Mouse (Mus musculus) hindbrain, embryonic 16.5 days (tissue): Measurements from ENCODE around the gene Olfr971. TPM values are rescaled to one million over a fixed set of nuclear protein-coding genes. Genes with fewer than 3 reads are reported as not detected.
A peak's percentile ranks its signal among the peaks of the same experiment; 100 is the strongest.
"Not testable (repeated sequence)": the region's sequence is repeated elsewhere in the genome, so short reads cannot be mapped to it uniquely, and the experiment has no call there.

Experiments
- ATAC-seq: fragments of 200-750 bp; cut with Nextera tagmentation; 2 replicates; pipeline ENCODE4 v1.8.0; 2017; ENCODE audit warnings: moderate TSS enrichment, moderate library complexity
- H3K27ac ChIP-seq: fragments of 300-500 bp; sonication (generic); 2 replicates; pipeline ENCODE4 v1.5.1; 2014; ENCODE audit warnings: low read depth, mild to moderate bottlenecking, control low read depth, low read length, moderate library complexity
- H3K27me3 ChIP-seq: fragments of 300-500 bp; sonication (generic); replicated peaks from 2 replicates; pipeline ENCODE4 v1.6.1; 2014; ENCODE audit warnings: low read length; ENCODE audit not compliant: control insufficient read depth, insufficient read depth
- H3K36me3 ChIP-seq: fragments of 300-500 bp; sonication (generic); 2 replicates; pipeline ENCODE4 v1.6.1; 2014; ENCODE audit warnings: mild to moderate bottlenecking, low read length, moderate library complexity, mixed read lengths; ENCODE audit not compliant: control insufficient read depth, insufficient read depth
- H3K4me1 ChIP-seq: fragments of 300-500 bp; sonication (generic); 2 replicates; pipeline ENCODE4 v1.6.1; 2014; ENCODE audit warnings: low read depth, low read length; ENCODE audit not compliant: control insufficient read depth, insufficient read depth
- H3K4me2 ChIP-seq: fragments of 300-500 bp; sonication (generic); 2 replicates; pipeline ENCODE4 v1.6.1; 2014; ENCODE audit warnings: mild to moderate bottlenecking, low read length, control low read depth, moderate library complexity
- H3K4me3 ChIP-seq: fragments of 300-500 bp; sonication (generic); 2 replicates; pipeline ENCODE4 v1.5.1; 2014; ENCODE audit warnings: mild to moderate bottlenecking, low read length, control low read depth, moderate library complexity
- H3K9ac ChIP-seq: fragments of 300-500 bp; sonication (generic); 2 replicates; pipeline ENCODE4 v1.6.1; 2014; ENCODE audit warnings: low read depth, mild to moderate bottlenecking, control low read depth, low read length, moderate library complexity
- H3K9me3 ChIP-seq: fragments of 300-500 bp; sonication (generic); 2 replicates; pipeline ENCODE4 v1.6.1; 2014; ENCODE audit warnings: mild to moderate bottlenecking, low read length, moderate library complexity; ENCODE audit not compliant: control insufficient read depth
- WGBS: fragments of 180-500 bp; shearing (Covaris S2); extraction: QIAGEN DNeasy Blood & Tissue Kit; methylation state at CpG from one replicate; pipeline ENCODE4 v1.1.7; 2014; 5-methylcytosine and 5-hydroxymethylcytosine counted together
- polyA plus RNA-seq: library from polyadenylated mRNA; unstranded; fragments of >200 nt; fragmentation: Nextera tagmentation; extraction: Ambion mirVana; gene quantifications from 2 replicates; pipeline ENCODE4 v1.2.1, GENCODE M21; 2015

Olfr971 gene
- not detected in 2 replicates for polyA plus RNA-seq

DNA sequence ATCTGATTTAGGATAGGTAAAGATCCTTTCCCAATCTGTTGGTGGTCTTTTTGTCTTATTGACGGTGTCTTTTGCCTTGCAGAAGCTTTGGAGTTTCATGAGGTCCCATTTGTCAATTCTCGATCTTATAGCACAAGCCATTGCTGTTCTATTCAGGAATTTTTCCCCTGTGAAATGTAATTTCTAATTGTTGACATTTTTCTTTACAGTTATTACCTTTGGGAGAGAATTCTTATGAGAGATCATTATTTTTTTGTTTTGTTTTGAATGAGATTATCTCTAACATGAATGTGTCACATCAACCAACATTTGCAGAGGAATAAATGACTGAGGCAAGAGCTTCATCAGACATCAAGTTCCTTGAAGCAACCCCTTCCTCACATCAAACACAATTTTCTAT is at the start of gene Olfr971:
Olfr971 (plus strand) TSS at position 301 of the 400 bp plus-strand sequence.
- not testable (repeated sequence) for H3K4me3 ChIP-seq, H3K9me3 ChIP-seq, H3K4me2 ChIP-seq, ATAC-seq, H3K4me1 ChIP-seq, H3K27ac ChIP-seq, H3K36me3 ChIP-seq, H3K27me3 ChIP-seq, H3K9ac ChIP-seq
- 88% methylated on average over 1 of the region's 2 CpGs for WGBS

DNA sequence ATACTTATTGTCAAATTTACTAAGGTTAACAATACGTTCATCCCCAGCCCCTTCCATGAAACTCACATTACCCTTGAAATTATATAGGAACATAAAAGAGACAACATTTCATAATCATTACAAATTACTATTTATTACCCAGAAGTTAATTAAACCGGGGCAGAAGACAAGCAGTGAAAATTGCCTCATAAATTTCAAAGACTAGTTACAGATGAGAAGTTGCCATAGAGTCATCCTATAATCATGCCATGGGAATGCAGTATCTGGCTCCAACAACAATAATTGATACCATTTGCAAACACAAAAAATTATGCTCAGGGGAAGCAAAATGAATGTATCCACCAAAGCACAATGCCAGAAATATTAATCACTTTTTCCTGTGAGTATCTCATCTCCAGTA is 46.1 kb upstream of the Olfr971 start, which contains the start of gene Olfr969:
Olfr969 (plus strand) TSS at position 388 of the 400 bp plus-strand sequence.
- H3K9ac ChIP-seq: no peak within 1 kb of the TSS
- no peak for ATAC-seq
- no peaks in the 10 kb centered on the region for H3K27me3 ChIP-seq
- no peaks in the 10 kb centered on the region for H3K9me3 ChIP-seq
- H3K27ac ChIP-seq: no peak within 1 kb of the TSS
- no peaks in the 10 kb centered on the region for H3K4me1 ChIP-seq
- H3K4me2 ChIP-seq: no peak within 1 kb of the TSS
- WGBS: 73% methylated on average over 2 of the region's 2 CpGs
- no peak within 1 kb of the TSS for H3K4me3 ChIP-seq
- no peaks in the 10 kb centered on the region for H3K36me3 ChIP-seq

DNA sequence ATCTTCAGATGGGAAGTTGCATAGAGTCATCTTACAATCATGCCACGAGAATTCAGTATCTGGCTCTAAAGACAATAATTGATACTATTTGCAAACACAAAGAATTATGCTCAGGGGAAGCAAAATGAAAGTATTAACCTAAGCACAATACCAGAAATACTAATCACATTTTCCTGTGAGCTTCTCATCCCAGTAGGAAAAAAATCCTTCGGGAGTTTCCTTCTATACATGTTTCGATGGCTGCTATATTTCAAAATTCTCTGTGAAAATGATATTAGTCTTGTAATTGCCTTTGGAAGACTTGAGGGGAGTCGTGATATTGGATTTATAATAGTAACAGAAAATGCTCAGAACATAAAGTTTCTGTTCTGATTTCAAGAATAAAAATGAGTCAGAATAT is 28.1 kb upstream of the Olfr971 start, which contains the start of gene Olfr970:
Olfr970 (plus strand) TSS at position 301 of the 400 bp plus-strand sequence.
- peaks cover 3% of the 10 kb centered on the region; the same call in 1 of the 2 replicates for H3K9me3 ChIP-seq

DNA sequence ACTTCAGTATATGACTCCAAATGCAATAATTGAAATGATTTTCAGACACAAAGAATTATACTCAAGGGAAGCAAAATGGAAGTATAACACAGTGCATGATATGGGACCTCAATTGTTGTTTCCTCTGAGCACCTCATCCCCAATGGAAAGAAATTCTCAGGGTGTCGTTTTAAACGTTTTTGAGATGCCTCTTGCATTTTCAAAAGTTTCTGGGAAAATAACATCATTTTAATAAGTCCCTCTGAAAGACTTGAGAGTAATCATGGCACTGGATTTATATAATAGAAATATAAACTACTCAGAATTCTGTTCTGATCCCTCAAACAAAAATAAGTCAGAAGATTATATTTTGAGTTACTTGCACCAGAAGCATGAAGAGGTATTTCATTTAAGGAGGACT is 29.4 kb downstream of the Olfr971 start, which contains the start of gene Olfr972:
Olfr972 (plus strand) TSS at position 301 of the 400 bp plus-strand sequence.
- Histone ChIP-seq H3K9me3 (no peaks in the 10 kb centered on the region), H3K4me1 (no peaks in the 10 kb centered on the region), H3K9ac (no peak within 1 kb of the TSS), H3K27me3 (no peaks in the 10 kb centered on the region), H3K36me3 (no peaks in the 10 kb centered on the region), H3K4me3 (no peak within 1 kb of the TSS), H3K27ac (no peak within 1 kb of the TSS), H3K4me2 (no peak within 1 kb of the TSS)
- ATAC-seq: no peak
- 73% methylated on average over 2 of the region's 2 CpGs for WGBS

More for the DNA sequence above, 28.1 kb upstream of the Olfr971 start, which contains the start of gene Olfr970:
- Histone ChIP-seq H3K27ac (no peak within 1 kb of the TSS), H3K4me3 (no peak within 1 kb of the TSS), H3K9ac (no peak within 1 kb of the TSS), H3K27me3 (no peaks in the 10 kb centered on the region), H3K4me1 (no peaks in the 10 kb centered on the region), H3K4me2 (no peak within 1 kb of the TSS), H3K36me3 (no peaks in the 10 kb centered on the region)
- WGBS: 79% methylated on average over 4 of the region's 4 CpGs
- ATAC-seq: no peak

DNA sequence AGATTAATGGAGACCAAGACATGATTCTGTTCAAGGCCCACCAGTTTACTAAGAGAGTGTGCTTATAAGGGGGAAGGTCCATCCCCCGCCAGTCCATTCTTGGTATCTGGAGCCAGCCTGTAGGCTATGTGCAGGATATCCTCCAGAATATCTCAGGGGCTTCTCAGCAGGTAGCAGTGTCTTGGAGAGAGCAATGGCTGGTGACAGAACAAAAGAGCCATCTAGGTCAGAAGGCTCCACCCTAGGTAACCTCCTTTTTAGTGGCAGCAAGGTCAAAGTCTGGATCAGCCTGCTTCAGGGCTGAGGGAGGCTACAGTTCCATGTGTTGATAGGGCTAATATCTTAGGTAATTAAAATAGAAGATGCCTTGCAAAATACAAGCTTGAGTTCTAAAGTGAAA is 35.3 kb downstream of the Olfr971 start:
- 86% methylated on average over 1 of the region's 1 CpGs for WGBS
- not testable (repeated sequence) for H3K27ac ChIP-seq, H3K4me3 ChIP-seq, H3K9ac ChIP-seq, H3K27me3 ChIP-seq, H3K4me1 ChIP-seq, H3K4me2 ChIP-seq, H3K9me3 ChIP-seq, H3K36me3 ChIP-seq, ATAC-seq

DNA sequence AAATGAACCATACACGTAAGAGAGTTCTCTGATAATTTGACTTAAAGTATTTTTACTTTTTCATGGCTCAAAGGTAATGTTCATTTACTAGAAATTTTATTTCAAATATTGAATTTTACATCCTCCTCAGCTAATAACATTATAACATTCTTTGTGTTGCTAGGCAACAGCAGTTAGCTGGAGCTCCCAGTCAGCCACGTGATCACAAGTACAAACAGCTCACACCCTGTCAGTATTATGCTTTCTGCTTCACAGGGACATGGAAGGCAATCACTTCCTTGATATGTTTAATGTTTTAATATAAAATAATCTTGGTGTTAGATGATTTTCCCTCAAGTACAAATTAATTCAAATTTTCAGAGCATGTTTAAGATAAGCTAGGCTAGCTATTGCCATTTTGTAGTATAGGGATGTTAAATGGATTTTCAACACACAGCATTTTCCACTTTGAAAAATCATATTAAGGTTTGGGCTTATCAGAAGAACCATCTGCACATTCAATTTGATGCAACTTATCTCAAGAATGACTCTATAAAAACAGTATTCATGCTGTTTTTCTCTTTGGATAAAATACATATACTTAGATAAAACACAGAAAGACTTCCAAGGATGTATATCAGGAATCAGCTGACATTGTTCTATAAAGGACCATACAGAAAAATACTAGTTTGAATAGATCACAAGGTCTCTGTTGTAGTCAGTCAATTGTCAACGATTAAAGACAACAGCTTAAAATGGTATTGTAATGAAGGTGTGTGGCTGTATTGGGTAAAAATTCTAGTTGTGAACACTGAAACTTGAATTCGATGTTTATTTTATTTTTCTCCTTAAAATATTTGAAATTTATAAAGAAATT is 41.1 kb downstream of the Olfr971 start:
- not testable (repeated sequence) for H3K4me1 ChIP-seq, H3K27ac ChIP-seq
- ATAC-seq: peak; percentile 97

More for the DNA sequence above, 41.1 kb downstream of the Olfr971 start:
- not testable (repeated sequence) for H3K9me3 ChIP-seq, H3K4me3 ChIP-seq, H3K4me2 ChIP-seq, H3K9ac ChIP-seq, H3K27me3 ChIP-seq, H3K36me3 ChIP-seq
- no CpG with 5 or more reads among the region's 4 CpGs for WGBS

Other genes with a start within 250 kb of the Olfr971 start
- gene AW551984, start 232.5 kb upstream of the Olfr971 start, polyA plus RNA-seq: 218 and 230 TPM in 2 replicates
- not detected in 2 replicates for gene Olfr148, start 226.2 kb upstream of the Olfr971 start, polyA plus RNA-seq
- gene Olfr960, start 215.5 kb upstream of the Olfr971 start, polyA plus RNA-seq: not detected in 2 replicates
- gene Olfr961, start 191.8 kb upstream of the Olfr971 start, polyA plus RNA-seq: not detected in 2 replicates
- not detected in 2 replicates for gene Olfr963, start 169.7 kb upstream of the Olfr971 start, polyA plus RNA-seq
- not detected in 2 replicates for gene Olfr149, start 129.8 kb upstream of the Olfr971 start, polyA plus RNA-seq
- gene Olfr965, start 125.5 kb upstream of the Olfr971 start, polyA plus RNA-seq: not detected in 2 replicates
- gene Olfr150, start 105.9 kb upstream of the Olfr971 start, polyA plus RNA-seq: not detected in 2 replicates
- gene Olfr967, start 90.6 kb upstream of the Olfr971 start, polyA plus RNA-seq: not detected in 2 replicates
- not detected in 2 replicates for gene Olfr968, start 53.6 kb upstream of the Olfr971 start, polyA plus RNA-seq
- gene Olfr969, start 45.9 kb upstream of the Olfr971 start, polyA plus RNA-seq: not detected in 2 replicates
- not detected in 2 replicates for gene Olfr970, start 28.0 kb upstream of the Olfr971 start, polyA plus RNA-seq
- gene Olfr972, start 29.5 kb downstream of the Olfr971 start, polyA plus RNA-seq: not detected in 2 replicates
- gene Olfr229, start 70.5 kb downstream of the Olfr971 start, polyA plus RNA-seq: not detected in 2 replicates
- not detected in 2 replicates for gene Olfr974, start 100.6 kb downstream of the Olfr971 start, polyA plus RNA-seq
- gene Olfr975, start 115.2 kb downstream of the Olfr971 start, polyA plus RNA-seq: 0.05 TPM in 1 of 2 replicates, not detected in the other
- not detected in 2 replicates for gene Olfr976, start 124.3 kb downstream of the Olfr971 start, polyA plus RNA-seq
- gene Olfr978, start 155.2 kb downstream of the Olfr971 start, polyA plus RNA-seq: not detected in 2 replicates
- gene Olfr979, start 166.6 kb downstream of the Olfr971 start, polyA plus RNA-seq: not detected in 2 replicates
- gene Olfr980, start 172.7 kb downstream of the Olfr971 start, polyA plus RNA-seq: not detected in 2 replicates
- gene Olfr981, start 184.6 kb downstream of the Olfr971 start, polyA plus RNA-seq: not detected in 2 replicates
- gene Olfr982, start 237.0 kb downstream of the Olfr971 start, polyA plus RNA-seq: not detected in 2 replicates